Mouse (Mus musculus) stomach, postnatal 0 days (tissue): ENCODE results near the gene Cep55.

Experiments
- CTCF ChIP-seq: IDR thresholded peaks from 2 replicates; pipeline ENCODE4 v1.5.1; 2016; ENCODE audit warnings: antibody characterized with exemption, low read depth, mild to moderate bottlenecking, moderate library complexity
- EP300 ChIP-seq: optimal IDR thresholded peaks from 2 replicates; pipeline ENCODE3; 2016; ENCODE audit warnings: antibody characterized with exemption

DNA sequence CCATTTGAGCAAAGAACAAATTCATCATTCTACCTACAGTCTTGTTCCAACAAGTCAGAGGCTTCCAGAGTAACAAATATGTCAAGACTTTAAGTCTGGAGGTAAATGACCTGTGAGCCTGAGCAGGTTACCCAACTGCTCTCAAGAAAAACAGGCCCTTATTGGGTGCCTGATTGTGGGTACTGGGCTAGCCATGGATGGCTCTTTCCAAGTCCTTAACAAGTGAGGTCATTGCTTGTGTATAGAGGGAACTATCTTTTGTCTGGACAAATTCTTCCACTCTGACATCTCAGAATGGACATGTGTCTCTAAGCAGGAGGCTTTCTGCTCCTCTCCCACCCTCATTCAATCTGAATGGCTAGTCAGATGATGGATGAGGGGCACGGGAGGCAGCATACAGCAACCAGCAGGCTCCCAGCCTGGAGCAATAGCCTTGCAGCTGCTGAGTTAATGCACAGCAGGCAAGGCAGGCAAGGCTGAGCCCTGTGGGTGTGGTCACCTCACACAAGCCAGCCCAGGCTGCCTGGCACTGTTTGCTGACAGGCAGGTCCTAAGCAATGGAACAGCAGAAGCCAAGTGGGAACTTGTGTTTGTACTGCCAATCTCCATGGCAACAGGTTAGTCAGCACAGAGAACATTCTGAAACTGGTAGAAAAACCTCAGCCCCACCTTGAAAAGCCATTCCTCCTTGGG is 39.5 kb upstream of the Cep55 start:
- peak; percentile 35 for TF ChIP-seq EP300
- no peak for TF ChIP-seq CTCF
